Mouse (Mus musculus) lung, embryonic 14.5 days (tissue): ENCODE results near the gene Stk25. TPM values are rescaled to one million over a fixed set of nuclear protein-coding genes. Genes with fewer than 3 reads are reported as not detected.

Experiments used
- ATAC-seq: fragments of 200-750 bp; cut with Nextera tagmentation; 2 replicates; pipeline ENCODE4 v1.8.0; 2017; ENCODE audit warnings: mild to moderate bottlenecking, moderate TSS enrichment, moderate library complexity; ENCODE audit not compliant: insufficient read depth
- DNase-seq: peaks from one replicate; pipeline ENCODE4 v3.0.0-alpha.2; 2015
- H3K27ac ChIP-seq: fragments of 300-500 bp; sonication (generic); 2 replicates; pipeline ENCODE4 v1.5.1; 2014; ENCODE audit warnings: low read depth, mild to moderate bottlenecking, moderate library complexity
- H3K27me3 ChIP-seq: fragments of 300-500 bp; sonication (generic); 2 replicates; pipeline ENCODE4 v1.6.1; 2014; ENCODE audit warnings: low read length, control low read depth; ENCODE audit not compliant: insufficient read depth
- H3K36me3 ChIP-seq: fragments of 300-500 bp; sonication (generic); 2 replicates; pipeline ENCODE4 v1.6.1; 2014; ENCODE audit warnings: control low read depth; ENCODE audit not compliant: insufficient read depth
- H3K4me1 ChIP-seq: fragments of 300-500 bp; sonication (generic); 2 replicates; pipeline ENCODE4 v1.6.1; 2014; ENCODE audit warnings: antibody characterized with exemption, control low read depth; ENCODE audit not compliant: insufficient read depth
- H3K4me2 ChIP-seq: fragments of 300-500 bp; sonication (generic); 2 replicates; pipeline ENCODE4 v1.6.1; 2014; ENCODE audit warnings: mild to moderate bottlenecking
- H3K4me3 ChIP-seq: fragments of 300-500 bp; sonication (generic); 2 replicates; pipeline ENCODE4 v1.5.1; 2014; ENCODE audit warnings: low read depth, low read length
- H3K9ac ChIP-seq: fragments of 300-500 bp; sonication (generic); 2 replicates; pipeline ENCODE4 v1.6.1; 2014
- H3K9me3 ChIP-seq: fragments of 300-500 bp; sonication (generic); 2 replicates; pipeline ENCODE4 v1.6.1; 2016; ENCODE audit warnings: low read depth, low read length, control low read depth
- CTCF ChIP-seq: IDR thresholded peaks from 2 replicates; pipeline ENCODE4 v1.5.1; 2016; ENCODE audit warnings: antibody characterized with exemption, low read depth
- WGBS: fragments of 180-500 bp; shearing (Covaris S2); extraction: QIAGEN DNeasy Blood & Tissue Kit; methylation state at CpG from one replicate; pipeline ENCODE4 v1.1.7; 2014; 5-methylcytosine and 5-hydroxymethylcytosine counted together
- polyA plus RNA-seq: library from polyadenylated mRNA; unstranded; fragments of >200 nt; fragmentation: Nextera tagmentation; extraction: Ambion mirVana; gene quantifications from 2 replicates; pipeline ENCODE4 v1.2.1, GENCODE M21; 2014

The Stk25 gene
- polyA plus RNA-seq, 1 experiment from 2014 or later, result 181 TPM

GRCm38 (mm10) chr1:93654275-93654674 lies 4.2 kb downstream of the Stk25 start:
- no peak for DNase-seq
- H3K27me3 ChIP-seq, result no peaks in the 10 kb centered on the region
- H3K27ac ChIP-seq, result no peak overlapping the region
- no peaks in the 10 kb centered on the region for H3K9me3 ChIP-seq
- no peaks in the 10 kb centered on the region for H3K36me3 ChIP-seq
- no peak overlapping the region for H3K4me2 ChIP-seq
- no peak for TF ChIP-seq CTCF
- no peak overlapping the region for H3K9ac ChIP-seq
- no peak overlapping the region for H3K4me3 ChIP-seq
- H3K4me1 ChIP-seq, result no peaks in the 10 kb centered on the region
- 27% methylated on average over 2 of the region's 2 CpGs for WGBS
- no peak for ATAC-seq

- Histone ChIP-seq H3K27ac (no peak overlapping the region), H3K27me3 (no peaks in the 10 kb centered on the region), H3K9me3 (no peaks in the 10 kb centered on the region), H3K4me1 (no peaks in the 10 kb centered on the region), H3K4me2 (no peak overlapping the region), H3K9ac (no peak overlapping the region), H3K4me3 (no peak overlapping the region), H3K36me3 (no peaks in the 10 kb centered on the region)
- no peak for DNase-seq
- TF ChIP-seq CTCF, result no peak
- 54% methylated on average over 5 of the region's 5 CpGs for whole genome bisulfite sequencing
- no peak for ATAC-seq
Measured at GRCm38 (mm10) chr1:93649604-93650172, 8.8 kb downstream of the Stk25 start.

- H3K4me1 ChIP-seq, result no peaks in the 10 kb centered on the region
- DNase-seq (no peak), ATAC-seq (no peak)
- H3K9ac ChIP-seq, result no peak overlapping the region
- no peaks in the 10 kb centered on the region for H3K36me3 ChIP-seq
- H3K27ac ChIP-seq, result no peak overlapping the region
- no peak overlapping the region for H3K4me3 ChIP-seq
- H3K9me3 ChIP-seq, result no peaks in the 10 kb centered on the region
- H3K4me2 ChIP-seq, result no peak overlapping the region
- 90% methylated on average over 2 of the region's 2 CpGs for WGBS
- no peak for TF ChIP-seq CTCF
- H3K27me3 ChIP-seq, result no peaks in the 10 kb centered on the region
Measured at GRCm38 (mm10) chr1:93642692-93643091, 15.8 kb downstream of the Stk25 start.

- Histone ChIP-seq H3K27me3 (no peaks in the 10 kb centered on the region), H3K4me1 (no peaks in the 10 kb centered on the region), H3K27ac (no peak overlapping the region), H3K9me3 (no peaks in the 10 kb centered on the region), H3K4me2 (no peak overlapping the region), H3K36me3 (no peaks in the 10 kb centered on the region), H3K4me3 (no peak overlapping the region), H3K9ac (no peak overlapping the region)
- DNase-seq (no peak), ATAC-seq (no peak)
- TF ChIP-seq CTCF, result no peak
- 82% methylated on average over 2 of the region's 2 CpGs for WGBS
Measured at GRCm38 (mm10) chr1:93641978-93642377, 16.5 kb downstream of the Stk25 start.

- peak; percentile 40 for ATAC-seq
Measured at GRCm38 (mm10) chr1:93636211-93636897, 22.1 kb downstream of the Stk25 start.

GRCm38 (mm10) chr1:93635580-93636192 lies 22.8 kb downstream of the Stk25 start:
- Histone ChIP-seq H3K4me1 (peaks cover 6% of the 10 kb centered on the region; the same call in 1 of the 2 replicates), H3K9me3 (no peaks in the 10 kb centered on the region), H3K27me3 (no peaks in the 10 kb centered on the region), H3K36me3 (peaks cover 18% of the 10 kb centered on the region; the same call in 1 of the 2 replicates), H3K9ac (peak overlapping the region; percentile 87), H3K4me2 (peak overlapping the region; percentile 90), H3K27ac (peak overlapping the region; percentile 90), H3K4me3 (peak overlapping the region; percentile 96)
- TF ChIP-seq CTCF, result no peak
- under 1% methylated on average over 44 of the region's 44 CpGs for WGBS
- ATAC-seq (peak; percentile 98), DNase-seq (peak; percentile 99)

More at GRCm38 (mm10) chr1:93636211-93636897, 22.1 kb downstream of the Stk25 start:
- WGBS, result 29% methylated on average over 7 of the region's 7 CpGs
- no peaks in the 10 kb centered on the region for H3K9me3 ChIP-seq
- H3K9ac ChIP-seq, result peak overlapping the region; percentile 63
- H3K4me3 ChIP-seq, result peak overlapping the region; percentile 96
- H3K27me3 ChIP-seq, result no peaks in the 10 kb centered on the region
- peak; percentile 53 for TF ChIP-seq CTCF
- H3K4me1 ChIP-seq, result peaks cover 6% of the 10 kb centered on the region; the same call in 1 of the 2 replicates
- H3K36me3 ChIP-seq, result peaks cover 16% of the 10 kb centered on the region; the same call in 1 of the 2 replicates
- DNase-seq, result peak; percentile 70
- peak overlapping the region; percentile 90 for H3K4me2 ChIP-seq
- peak overlapping the region; percentile 78 for H3K27ac ChIP-seq

GRCm38 (mm10) chr1:93635091-93635579 lies 23.3 kb downstream of the Stk25 start:
- peaks cover 22% of the 10 kb centered on the region; the same call in 1 of the 2 replicates for H3K36me3 ChIP-seq
- no peaks in the 10 kb centered on the region for H3K9me3 ChIP-seq
- H3K27ac ChIP-seq, result peak overlapping the region; percentile 90
- peak; percentile 50 for DNase-seq
- no peak; the same call in none of the 2 replicates for ATAC-seq
- H3K4me3 ChIP-seq, result peak overlapping the region; percentile 96
- peak overlapping the region; percentile 90 for H3K4me2 ChIP-seq
- H3K9ac ChIP-seq, result peak overlapping the region; percentile 87
- no peak for TF ChIP-seq CTCF
- 0% methylated on average over 57 of the region's 58 CpGs for WGBS
- H3K4me1 ChIP-seq, result peaks cover 6% of the 10 kb centered on the region; the same call in 1 of the 2 replicates
- no peaks in the 10 kb centered on the region for H3K27me3 ChIP-seq
